Mouse (Mus musculus) kidney, postnatal 14 days (tissue): ENCODE results near the gene Ovol1.

Experiments
- DNase-seq: peaks from one replicate; pipeline ENCODE4 v3.0.0; 2022; ENCODE audit warnings: mixed read lengths

Ovol1 gene

DNA sequence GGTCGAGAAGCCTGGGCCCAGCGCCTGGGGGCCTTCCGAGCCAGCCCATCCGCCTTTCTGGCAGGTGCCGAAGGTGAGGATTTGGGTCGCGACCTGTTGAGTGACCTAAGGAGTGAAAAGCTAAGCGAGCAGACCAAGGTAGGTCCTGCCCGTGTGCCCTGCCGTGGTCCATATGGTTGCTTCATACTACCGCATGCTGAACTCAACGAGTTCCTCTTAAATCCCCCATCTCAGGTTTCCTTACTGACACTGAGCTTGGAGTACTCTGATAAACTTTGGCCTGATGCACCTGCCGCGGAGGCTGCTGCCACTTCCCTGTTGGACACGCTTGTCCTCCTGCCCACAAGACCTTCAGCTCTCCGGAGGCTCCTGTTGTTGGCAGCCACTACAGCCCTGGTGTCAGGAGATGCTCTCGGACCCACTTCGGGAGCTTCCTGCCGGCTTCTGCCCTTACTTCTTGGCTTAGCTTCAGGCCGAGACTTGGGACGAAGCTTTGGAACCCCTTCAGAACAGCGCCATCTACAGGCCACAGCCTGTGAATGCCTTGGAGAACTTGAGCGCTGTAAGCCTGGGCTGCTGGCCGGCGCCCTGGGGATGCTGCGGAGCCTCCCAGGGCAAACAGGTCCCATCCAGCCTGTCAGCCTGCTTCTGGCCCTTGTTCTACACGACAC lies 8.2 kb upstream of the Ovol1 start:
- DNase-seq = peak; percentile 85

DNA sequence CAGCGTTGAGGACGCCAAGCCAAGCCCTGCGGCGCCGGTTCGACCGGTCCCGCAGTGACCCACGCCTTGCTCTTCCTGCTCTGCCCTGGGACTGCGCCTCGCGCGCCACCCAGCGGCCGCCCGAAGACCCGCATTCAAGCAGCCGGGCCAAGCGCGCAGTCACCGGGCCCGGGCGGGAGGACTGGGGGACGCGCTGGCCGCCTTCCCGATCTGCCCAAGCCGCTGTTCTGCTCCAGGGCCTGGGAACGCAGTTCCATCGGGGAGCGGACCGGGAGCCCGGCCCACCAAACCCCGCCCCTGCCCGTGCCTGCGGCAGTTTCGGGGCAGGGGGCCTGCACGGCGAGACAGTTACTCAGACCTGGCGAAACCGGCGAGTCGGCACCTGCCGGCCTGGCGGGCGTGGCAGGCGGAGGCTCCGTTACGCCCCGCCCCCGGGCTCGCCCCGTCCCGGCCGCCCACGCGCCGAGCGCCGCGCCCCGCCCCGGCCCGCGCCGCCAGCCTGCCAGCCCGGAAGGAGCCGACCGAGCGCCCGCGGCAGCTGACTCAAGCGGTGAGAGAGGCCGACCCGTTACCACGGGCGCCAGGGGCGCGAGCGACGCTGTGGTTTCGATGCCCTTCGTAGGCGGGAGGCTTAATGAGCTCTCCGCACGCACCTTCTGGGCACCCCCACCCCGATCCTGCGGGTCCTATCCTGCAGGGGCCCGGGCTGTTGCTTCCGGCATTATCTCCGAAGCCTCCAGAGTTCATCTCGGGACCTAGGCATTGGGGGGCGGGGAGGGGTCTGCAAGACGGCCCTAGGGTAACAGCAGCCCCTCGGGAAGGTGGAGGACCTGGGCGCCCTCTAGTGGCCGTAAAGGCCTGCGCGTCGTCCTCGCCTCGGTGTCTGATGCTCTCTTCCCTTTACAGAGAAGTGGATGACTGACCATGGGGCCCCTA lies 7.4 kb upstream of the Ovol1 start, which contains the start of gene Ap5b1:
Ap5b1 (plus strand) TSS at position 492 of the 936 bp plus-strand sequence.
- peak; percentile 94 for DNase-seq

DNA sequence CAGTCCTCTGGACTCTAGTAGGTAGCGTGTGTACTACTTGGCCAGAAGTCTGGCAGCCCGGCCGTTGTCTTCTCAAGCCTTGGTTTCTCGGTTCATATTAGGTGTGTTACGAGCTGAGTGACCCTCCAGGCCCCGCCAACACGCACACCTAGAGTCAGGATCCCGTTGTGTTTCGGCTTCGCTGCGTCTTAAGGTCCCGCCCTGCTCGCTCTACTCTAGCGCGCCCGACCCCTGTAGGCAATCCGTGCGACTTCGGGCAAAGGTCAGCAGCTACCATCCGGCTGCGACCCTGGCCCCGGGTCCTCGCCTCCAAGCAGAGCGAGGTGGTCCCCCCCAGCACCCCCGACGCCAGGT lies 6.7 kb upstream of the Ovol1 start:
- DNase-seq = no peak

DNA sequence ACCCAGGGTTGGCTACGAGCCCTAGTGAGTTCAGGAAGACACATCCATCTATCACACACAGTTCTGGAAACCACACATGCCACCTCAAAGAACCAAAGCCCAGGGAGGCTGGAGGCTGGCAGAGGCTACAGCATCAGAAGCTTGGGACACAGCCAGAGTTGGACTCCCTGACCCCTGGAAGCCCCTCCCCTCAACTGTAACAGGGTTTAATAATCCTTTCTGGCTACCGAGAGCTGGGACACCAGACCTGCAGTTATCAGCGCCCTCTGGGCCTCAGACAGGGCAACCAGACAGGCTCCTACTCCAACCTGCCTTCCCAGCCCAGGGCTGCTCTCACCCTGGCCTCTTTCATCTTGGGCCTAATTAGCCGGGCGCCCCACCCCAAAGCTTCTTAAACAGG lies 5.9 kb upstream of the Ovol1 start:
- DNase-seq = peak; percentile 82

DNA sequence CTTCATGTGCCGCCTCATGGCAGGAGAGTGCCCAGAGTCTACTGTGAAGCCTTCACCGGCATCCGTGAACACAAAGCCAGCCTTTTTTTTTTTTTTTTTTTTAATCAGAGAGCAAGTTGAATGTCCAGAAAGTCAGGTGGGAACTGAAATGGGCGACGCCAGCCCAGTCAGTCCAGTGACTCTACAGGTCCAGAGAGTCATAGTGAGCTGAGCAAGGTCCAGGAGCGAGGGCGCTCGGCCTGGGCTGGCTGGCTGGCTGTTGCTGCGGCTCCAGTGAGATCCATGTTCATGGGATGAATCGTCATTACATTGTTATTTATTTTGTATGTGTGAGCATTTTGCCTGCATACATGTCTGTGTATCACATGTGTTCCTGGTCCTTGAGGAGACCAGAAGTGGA lies 2.3 kb upstream of the Ovol1 start:
- peak; percentile 34 for DNase-seq

DNA sequence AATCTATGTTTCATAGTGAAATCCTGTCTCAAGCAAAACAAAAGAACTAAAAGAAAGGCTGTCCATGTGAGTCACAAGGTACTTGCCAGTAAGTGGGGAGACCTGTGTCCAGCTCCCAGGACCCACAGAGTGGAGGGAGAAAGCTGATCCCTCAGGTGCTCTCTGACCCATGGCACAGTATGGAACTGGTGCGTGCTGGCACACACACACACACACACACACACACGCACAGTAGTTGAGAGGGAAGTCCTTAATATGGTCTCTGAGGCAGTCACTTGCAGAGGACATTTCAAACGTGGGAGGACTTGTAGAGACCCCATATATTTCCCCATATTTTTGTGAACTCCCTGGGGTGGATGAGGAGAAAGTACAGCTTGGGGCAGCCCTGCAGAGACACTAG lies 1.4 kb upstream of the Ovol1 start:
- peak; percentile 37 for DNase-seq

DNA sequence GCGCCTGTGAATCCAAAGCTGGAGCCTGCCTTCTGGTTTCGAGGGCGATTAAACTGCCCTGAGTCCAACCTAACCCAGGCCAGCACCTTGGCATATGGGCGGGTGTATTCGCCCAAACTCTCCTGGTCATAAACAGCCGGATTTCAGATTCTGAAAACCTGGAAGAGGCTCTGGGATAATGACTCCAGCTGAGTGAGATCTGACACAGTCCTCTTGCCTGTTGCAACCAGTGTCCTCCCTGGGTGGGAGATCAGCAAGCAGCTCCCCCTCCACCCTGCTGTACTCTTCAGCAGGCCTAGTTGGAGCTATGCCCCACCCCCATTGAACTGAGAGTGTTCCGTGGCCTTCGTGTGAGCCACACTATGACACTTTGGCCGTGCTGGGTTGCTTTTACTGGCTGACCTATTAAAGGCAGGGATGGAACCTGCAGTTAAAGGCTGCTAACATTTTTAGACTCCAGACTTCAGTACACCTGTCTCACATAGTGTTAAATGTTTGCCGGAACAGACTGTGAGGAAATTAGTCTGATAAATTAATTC lies 875 bp upstream of the Ovol1 start:
- DNase-seq = peak; percentile 79

DNA sequence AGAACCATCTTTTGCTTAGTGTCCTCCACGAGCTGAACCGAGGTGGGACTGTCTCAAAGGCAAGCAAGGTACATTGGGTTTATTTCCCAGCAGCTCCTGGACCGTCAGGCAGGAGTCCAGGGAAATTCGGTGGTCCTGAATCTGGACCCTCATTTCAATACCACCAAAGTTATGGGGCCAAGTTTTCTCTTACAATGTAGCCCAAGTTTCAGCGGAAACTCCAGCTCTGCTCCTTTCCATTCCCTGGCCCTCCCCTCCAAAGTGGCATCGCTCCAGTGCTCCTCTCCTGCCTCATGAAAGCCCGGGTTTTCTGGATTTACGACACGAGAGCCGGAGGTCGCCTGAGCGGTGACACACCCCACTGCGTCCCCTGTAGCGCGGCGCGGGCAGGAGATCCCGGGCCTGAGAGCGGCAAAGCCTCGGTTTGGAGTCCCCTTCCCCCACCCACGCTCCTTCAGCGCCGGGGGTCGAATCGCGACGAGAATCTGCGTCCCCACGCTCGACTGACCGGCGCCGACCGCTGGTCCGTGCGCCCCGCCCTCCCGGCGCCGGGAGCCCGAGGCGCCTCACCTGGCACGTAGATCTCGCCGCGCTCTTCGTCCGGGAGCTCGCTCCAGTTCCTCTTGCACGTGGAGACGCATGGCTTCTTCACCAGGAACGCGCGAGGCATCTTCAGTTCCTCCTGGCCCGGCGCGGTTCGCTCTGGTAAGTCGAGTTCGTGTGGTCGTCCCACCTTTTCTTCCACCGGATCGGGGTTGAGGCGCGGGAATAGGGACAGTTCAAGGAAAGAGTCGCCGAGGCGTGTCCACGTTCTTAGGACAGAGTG lies 602 bp downstream of the Ovol1 start:
- peak; percentile 57 for DNase-seq

DNA sequence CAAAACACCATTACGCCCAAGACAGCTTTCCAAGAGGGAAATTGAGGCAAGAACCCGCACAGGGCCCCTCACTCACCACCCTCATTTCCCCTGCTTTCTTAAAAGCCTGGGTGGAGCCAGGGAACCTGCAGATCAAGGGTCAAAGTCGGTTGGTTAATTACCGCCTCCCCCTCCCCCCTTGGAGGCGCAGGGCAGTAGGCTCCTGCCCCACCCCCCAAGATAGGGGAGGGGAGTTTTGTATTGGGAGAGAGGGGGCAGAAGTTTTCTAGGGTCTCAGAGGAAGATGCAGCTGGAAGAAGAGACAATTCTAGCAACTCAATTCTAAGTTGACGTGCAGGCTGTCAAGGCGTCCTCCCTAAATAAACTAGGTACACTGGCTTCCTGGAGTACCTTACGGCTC lies 1.2 kb downstream of the Ovol1 start:
- peak; percentile 82 for DNase-seq

DNA sequence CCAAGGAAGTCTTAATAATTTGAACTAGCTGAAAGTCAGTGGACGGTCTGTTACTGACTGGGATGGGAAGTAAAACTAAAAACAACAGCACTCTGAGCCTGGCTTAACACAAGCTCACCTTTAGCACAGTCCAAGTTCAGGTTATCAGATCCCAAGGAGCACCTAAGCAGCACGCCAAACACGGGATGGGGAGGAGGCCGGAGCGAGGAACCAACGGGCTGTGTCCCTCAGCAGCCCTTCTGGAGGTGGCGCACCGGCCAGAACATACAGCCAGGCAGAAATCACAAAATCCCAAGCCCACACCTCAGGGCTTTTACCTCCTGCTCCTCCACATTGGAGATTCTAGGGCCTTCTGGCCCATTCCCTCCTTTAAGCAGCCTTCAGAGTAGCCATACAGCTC lies 1.7 kb downstream of the Ovol1 start:
- no peak for DNase-seq

DNA sequence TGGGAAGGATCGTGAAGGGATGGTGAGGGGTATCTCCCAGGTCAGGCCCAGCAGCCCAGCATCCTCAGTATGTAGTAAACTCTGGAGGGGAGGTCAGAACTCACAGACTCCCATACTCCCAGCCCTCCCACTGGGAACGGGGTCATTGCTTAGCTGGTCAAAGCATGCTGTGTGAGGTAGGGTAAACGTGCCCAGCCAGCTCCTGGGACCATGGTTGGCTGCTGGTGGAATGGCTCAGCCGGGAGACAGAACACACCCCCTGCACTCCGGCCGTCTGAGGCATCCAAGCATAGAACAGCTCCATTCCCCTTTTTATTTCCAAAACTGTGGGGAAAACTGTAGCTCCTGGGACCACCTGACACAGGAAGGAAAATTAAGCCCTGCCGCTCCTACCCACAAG lies 2.3 kb downstream of the Ovol1 start:
- peak; percentile 74 for DNase-seq

DNA sequence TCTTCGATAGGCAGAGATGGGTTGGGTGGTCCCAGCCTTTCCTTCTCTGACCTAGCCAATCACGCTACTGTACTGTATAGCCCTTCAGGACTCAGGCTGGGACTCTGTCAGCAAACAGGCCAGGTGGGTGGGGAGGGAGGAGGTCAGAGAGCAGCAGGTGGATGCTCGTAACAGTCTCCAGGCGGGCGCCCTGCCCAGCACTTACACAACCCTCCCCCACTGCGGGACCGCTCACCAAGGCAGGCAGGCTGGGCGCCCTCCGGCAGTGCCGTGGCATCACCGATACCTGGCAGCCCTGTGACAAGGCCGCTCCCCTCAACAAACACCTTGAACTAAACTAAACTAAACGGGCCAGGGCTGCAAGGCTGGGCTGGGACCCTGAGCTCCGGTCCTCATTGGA lies 6.2 kb downstream of the Ovol1 start:
- peak; percentile 75 for DNase-seq

DNA sequence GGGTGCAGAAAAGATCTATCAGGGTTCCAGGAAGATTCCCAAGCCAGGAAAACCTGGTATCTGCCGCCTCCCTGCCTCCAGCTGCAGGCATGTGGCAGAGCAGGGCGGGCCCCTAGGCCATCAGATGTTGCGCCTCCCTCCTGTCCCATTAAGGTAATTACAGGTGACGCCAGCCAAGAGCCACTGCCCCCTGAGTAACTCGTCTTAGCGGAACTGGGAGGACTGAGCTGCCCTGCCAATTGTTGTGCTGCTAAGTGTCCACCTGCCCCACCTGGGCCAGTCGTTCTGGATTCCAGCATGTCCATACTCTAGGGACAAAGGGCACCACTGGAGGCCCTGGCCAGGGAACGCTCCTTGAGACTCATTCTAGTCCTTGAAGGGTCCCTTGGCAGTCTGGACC lies 6.6 kb downstream of the Ovol1 start:
- DNase-seq = peak; percentile 33

DNA sequence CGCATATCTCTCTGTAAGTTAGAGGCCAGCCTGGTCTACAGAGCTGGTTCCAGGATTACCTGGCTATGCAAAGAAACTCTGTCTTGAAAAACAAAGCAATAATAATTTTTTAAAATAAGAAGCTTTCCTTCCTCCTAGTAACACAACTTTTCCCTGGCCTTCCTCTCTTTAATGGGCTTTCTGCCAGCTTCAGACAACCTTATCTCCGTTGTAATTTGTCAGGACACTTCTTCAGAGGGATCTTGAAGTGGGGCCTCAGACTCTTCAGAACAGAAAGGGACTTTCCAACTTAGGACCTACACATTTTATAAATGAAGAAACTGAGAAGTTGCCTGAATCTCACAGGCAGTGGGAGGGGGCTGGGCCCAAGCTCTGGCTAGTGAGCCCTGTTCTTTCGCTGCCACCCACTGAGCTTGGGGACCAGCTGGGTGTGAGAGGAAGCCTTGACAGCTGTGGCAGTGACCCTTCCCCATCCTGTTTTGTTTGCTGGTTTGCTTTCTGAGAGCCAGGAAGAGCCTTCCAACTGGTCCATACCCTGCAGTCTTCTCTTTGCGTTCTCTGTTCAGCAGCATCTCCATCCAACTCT lies 12.9 kb downstream of the Ovol1 start:
- no peak for DNase-seq

DNA sequence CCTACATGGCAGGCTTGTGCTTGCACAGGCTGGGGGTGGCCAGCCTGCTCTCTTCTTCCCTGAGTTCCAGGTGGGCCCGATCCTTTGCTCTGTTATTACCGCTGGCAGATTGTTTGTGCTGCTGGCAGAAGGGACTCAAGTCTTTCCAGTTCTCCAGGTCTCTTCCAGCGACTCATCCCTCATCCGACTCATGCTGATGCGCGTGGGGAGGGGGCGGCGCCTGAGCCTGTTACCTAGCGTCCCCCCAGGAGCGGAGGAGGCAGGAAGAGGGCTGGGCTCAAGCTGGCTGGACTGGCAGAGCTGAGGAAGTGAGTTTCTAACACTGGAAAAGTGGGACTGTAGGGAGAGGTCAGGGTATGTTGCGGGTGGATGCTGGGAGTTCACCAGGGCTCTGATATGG lies 16.4 kb downstream of the Ovol1 start:
- no peak for DNase-seq

DNA sequence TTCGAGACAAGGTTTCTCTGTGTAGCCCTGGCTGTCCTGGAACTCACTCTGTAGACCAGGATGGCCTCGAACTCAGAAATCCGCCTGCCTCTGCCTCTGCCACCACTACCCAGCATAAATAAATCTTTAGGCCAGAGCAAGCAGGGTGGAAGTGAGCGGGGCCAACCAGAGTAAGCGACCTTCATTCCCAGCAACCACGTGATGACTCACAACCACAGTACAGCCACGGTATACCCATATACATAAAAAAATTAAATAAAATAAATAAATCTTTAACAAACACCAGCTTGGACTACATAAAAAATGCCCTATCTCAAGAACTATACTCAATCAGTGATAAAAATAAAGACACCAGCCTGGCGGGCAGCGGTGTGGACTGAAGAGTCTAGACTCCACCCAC lies 17.1 kb downstream of the Ovol1 start:
- no peak for DNase-seq

DNA sequence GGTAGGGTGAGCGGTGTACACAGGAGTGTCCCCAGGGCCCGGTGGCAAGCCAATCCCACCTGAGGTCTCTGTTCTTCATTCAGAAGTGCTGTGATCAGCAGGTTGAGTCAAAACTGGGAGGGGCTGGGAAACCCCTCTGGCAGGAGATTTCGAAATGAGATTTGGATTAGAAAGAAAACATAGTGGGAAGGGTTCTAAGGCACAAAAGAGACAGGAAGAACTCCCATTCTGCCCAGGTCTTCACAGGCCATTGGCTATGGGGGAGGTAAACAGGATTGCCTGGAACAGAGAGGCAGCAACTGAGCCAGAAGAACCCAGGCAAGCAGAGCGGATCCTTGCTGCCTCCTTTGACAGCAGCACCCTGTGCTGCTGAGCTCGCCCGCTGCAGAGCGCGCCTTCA lies 21.7 kb downstream of the Ovol1 start:
- DNase-seq = no peak

DNA sequence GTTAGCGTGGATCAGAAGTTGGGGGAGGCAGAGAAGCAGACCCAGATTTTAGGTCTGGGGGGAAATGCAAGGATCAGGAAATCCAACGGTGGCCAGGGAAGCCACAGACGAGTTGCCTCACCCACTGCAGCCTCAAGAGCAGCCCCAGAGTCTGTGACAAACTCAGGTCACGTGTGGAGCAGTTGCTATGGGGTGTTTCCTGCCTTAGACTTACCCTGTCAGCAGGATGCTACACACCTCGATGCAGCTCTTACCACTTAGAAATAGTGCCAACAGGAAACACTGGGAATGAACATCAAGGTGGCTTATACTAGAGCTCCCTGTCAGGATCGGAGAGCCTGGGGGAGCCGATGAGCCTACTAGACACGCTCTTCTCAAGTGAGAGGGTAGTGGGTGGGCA lies 27.9 kb downstream of the Ovol1 start:
- peak; percentile 19 for DNase-seq

DNA sequence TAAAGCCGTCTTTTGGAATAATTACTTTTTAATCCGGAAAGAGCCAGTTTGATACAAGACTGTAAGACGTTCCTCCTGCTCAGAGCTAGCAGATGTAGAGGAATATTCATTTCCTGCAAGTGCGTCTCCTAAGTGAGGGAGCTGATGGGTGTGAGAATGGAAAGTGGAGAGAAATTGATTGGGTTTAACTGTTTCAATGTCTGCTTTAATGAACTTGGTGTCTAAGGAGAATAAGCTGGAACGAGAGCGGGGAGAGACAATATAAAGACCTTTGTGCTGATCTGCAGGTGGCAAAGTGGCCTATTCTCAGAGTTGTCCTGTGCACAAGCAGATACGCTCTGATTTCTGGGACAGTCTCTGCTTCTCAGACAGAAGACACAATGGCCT lies 30.3 kb downstream of the Ovol1 start:
- DNase-seq = no peak

DNA sequence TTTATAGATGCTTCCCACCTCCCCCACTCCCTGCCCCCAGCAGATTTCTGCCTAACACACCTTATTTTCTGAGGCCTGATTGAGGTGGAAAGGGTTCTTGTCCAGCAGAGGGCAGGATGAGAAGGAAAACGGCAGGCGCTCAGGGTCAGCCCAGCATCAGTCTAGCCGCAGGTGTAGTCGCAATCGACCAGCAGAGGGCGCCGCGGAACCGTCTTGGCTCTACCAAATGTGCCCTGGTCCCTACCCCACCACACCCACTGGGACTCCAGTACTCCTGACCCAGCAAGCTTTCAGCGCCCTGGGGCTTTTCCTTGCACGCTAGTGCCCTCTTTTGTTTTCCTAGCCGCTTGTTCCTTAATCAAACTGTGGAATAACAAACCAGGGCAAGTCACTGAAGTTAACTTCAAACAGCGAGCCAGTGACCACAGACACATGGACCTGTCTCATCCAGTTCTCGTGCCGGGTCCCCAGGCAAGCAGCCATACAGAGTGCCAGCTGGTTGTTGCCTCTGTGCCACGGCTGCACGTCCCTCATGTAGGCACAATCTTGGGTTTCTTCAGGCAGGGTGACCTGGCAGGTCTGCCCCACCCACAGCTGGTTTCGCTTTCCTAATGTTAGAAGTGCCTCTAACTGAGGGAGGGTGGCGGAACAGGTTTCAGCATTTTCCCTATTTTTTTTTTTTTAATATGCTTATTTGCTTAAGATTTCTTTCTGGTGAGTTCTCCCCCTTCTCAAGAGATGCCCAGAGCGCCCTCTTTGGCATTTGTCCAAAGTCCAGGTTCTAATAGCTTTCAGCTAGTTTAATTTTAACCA lies 30.9 kb downstream of the Ovol1 start:
- peak; percentile 98 for DNase-seq

DNA sequence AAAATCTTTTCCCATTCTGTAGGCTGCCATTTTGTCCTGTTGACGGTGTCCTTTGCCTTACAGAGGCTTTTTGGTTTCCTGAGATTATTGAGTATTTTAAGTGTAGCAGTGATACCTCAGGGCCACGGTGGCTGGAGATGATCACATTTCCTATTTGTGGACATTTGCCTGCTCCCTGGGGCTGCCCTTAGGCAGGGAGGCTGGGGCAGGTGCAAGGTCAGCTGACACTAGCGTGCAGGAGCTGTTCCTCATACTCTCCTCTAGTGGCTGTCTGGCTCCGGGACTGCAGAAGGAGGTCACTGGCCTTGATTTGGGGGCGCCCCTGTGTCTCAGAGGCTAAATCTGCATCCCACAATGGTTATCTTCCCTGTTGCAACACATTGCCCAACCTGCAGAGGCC lies 35.2 kb downstream of the Ovol1 start:
- DNase-seq = no peak

DNA sequence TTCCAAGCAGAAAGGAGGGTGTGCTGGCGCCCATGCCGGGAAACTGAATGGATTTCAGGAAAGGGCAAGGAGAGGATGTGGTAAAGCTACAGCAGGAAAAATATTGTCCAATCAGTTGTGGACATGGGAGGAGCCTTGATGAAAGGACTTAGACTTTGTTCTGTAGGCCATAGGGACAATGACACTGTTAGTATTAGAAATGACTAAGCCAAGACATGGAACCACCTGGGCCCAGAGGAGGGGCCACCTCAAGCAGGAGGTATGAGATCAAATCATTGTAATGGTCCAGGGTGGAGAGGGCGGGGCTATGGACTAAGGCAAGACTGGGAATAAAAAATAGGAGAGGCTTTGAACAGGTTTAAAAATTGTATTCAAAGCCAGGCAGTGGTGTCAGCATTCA lies 41.7 kb downstream of the Ovol1 start:
- DNase-seq = no peak
